Mouse (Mus musculus): Measurements from ENCODE around the gene Slc5a12. TPM values are rescaled to one million over a fixed set of nuclear protein-coding genes. Genes with fewer than 3 reads are reported as not detected.

Slc5a12 gene
- total RNA-seq (2021) = not detected

DNA sequence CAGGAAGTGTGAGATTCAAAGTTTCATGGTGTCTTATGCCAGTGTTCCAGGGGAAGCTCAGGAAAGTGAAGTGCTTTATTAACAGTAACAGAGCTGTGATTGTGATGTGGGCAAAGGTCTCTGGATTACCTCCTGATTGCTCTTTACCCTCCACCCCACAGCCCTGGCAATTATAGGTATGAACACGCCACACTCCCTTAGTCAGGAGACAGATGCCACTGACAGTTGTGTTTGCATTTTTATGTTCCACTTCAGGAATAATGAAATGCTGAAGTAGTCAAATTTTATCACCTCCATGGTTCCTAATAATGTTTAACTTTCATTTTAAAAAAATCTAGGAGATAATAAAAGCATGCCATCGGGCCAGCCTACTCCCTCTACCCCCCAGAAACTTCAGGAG, at the start of gene Slc5a12:
TSS of gene Slc5a12 (plus strand) at position 367 of the 400 bp plus-strand sequence.
- DNase-seq (ENCODE audit: low spot score in 2 of 2) = no peak
- intact Hi-C loops (cut with DNase I) = no loop called here

DNA sequence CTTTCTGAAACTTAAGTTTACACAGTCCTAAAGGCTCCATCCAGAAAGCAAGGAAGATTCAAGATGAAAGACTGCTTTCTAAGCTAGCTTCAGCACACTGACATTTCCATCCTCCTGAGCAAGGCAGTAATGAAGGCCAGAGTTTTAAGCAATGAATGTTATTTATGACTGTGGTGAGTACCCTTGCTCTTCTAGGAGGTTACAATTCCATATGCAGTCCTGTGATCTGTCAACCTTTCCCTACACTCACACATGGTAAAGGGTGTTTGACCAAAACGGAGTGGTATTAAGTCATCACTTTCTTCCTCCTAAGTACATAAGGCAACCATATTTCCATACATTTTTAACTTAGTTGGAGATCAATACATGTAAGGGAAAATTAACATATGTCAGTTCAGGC, 41.0 kb upstream of the Slc5a12 start:
- intact Hi-C loops (cut with DNase I) = no loop called here
- DNase-seq (ENCODE audit: low spot score in 2 of 2) = no peak

DNA sequence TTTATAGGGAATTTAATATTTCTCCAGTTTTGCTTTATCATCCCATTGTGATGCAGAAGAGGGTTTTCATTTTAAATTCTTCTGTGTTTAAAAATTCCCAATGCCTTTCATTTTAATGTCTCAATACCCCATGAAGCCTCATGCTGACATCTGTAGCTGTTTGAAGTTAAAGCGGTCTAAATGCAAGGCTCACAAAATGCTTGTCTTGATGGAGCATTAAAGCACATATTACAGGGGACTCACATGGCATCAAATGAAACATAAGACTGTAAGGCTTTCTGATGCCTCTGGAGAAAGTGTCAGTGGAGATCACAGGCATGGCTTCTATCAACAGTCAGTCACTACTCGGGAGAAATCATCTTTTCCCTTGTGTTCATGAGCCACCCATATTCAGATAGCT, 34.5 kb upstream of the Slc5a12 start:
- intact Hi-C loops (cut with DNase I) = loop anchor here (10.0 kb wide), 1 partner anchor 422 kb away; no protein-coding TSS in a partner anchor
- no peak for DNase-seq (ENCODE audit: low spot score in 2 of 2)

DNA sequence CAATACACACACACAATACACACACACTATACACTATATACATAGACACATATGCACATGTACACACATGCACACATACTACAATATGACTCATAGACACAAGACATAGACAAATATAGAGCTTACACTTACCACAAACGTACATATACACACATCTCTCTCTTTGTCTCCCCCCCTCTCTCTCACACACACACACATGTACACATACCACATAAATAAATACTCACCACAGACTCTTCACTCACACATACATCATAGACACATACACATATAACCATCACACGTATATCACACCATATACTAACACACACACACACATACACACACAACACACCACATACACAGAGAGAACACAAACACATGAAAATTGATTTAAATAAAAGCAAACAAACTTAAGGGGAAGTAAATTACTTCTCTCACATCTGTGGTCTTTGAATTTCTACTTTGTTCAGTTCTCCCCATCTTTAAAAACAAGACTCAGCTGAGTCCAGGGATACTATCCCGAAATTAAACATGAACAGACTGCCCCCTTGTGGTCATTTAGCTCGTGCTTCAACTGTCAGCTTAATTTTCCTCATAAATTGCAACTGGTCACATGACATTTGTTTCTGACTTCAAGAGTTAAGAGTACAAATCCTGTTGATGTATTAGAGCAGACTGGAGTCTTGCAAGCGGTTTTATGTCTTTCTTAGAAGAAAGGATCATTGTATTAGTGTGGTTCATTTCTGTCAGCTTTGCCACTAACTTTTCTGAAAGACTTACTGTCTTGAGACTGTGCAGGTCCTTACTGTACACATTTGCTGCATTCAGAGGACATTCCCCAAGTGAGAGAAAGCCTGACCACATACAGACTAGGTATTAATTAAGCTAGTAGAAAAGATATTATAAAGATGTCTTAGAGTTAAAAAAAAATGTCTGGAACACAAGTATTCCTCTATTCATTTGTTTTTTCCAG, 32.1 kb upstream of the Slc5a12 start:
- intact Hi-C loops (cut with DNase I) = loop anchor here (1.0 to 10.0 kb wide), 3 partner anchors 336 to 663 kb away; no protein-coding TSS in a partner anchor
- DNase-seq (ENCODE audit: low spot score in 2 of 2) = peak; percentile 74 to 76

DNA sequence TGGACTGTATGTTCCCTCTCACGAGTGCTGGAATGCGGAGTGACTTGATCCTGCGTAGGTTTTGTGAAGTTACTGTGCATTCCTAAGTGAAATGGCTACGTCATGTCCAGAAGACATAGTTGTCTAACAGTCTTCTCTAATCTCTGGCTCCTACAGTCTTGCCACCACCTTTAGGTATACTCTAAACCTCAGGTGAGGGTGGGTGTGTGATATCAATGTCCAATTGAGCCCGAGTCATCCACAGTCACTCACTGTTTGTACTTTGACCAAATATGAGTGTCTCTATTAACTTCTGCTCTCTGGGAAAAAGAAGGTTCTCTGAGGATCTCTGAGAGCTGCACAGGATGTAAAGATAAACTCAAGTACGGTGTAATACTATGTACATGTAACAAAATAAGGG, 10.4 kb upstream of the Slc5a12 start:
- intact Hi-C loops (cut with DNase I) = no loop called here
- DNase-seq (ENCODE audit: low spot score in 2 of 2) = no peak

DNA sequence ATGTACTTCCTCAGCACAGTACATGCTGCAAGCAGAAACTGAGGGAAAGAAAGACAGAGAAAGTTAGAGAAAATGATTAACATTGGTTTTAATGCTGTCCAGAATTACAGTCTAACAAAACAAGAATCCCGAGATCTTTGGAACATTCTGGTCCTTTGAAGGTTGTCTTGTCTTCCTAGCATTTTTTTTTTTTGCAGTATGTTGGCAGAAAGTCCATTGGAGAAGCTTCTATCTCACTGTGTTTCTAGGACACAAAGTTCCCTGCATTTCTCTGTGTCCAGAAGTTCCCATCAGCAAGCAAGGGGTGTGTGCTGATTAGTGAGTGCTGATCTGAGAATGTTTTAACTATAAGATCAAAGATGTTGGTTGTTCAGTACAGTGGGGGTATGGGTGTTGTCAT, 7.1 kb upstream of the Slc5a12 start:
- no peak for DNase-seq (ENCODE audit: low spot score in 2 of 2)
- intact Hi-C loops (cut with DNase I) = no loop called here

DNA sequence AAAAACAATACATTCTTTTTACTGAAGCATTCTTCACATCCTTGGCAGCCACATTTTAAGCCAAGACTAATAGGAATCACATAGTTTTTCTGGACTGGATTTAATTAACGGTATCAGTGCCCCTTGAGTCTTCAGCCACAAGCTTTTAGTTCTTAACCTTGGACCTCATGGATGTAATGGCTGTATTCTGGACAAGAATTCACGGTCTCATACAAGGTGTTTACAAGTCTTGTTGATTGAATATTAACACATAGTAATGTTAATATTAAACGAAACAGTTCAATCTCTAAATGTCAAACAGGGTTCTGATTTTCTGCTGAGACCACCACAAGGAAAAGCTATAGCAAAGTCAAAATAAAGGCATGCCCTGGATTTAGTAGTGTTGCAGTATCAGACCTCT, 4.8 kb upstream of the Slc5a12 start:
- no peak for DNase-seq (ENCODE audit: low spot score in 2 of 2)
- intact Hi-C loops (cut with DNase I) = no loop called here

DNA sequence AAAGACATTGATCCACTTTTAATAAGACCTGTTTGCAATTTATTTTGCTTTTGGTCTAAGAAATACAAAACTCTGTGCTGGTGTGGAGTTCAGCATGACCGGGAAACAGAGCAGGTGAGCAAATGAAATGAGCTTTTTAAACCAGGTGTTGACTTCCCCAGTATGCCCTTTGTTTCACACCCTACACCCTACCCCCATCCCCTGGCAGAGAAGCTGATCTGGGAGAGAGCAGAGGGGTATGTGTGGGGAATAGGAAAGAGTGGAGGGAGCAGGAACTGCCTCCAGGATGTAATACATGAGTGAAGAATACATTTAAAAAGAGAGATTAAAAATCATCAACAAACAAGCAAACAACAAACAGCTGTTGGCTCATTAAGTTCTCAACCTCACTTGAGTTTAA, 47.3 kb downstream of the Slc5a12 start:
- intact Hi-C loops (cut with DNase I) = no loop called here
- no peak for DNase-seq (ENCODE audit: low spot score in 2 of 2)

DNA sequence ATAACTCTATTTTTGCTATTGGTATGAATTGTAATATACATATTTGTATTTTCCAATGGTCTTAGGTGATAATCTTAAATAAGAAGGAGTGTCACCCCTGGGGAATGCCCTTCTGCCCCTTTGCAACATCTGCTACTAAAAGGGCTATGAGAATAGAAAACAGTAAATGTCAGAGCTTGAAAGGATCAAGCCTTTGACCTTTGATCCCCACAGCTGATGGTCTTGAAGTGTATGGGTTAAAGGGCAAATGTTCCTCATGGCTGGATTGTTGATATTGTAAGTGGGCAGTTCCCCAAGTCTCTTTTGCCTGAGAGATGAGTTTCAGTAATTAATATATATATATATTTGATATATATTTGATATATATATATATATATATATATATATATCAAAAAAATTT, 47.7 kb downstream of the Slc5a12 start:
- DNase-seq (ENCODE audit: low spot score in 2 of 2) = no peak
- intact Hi-C loops (cut with DNase I) = no loop called here

DNA sequence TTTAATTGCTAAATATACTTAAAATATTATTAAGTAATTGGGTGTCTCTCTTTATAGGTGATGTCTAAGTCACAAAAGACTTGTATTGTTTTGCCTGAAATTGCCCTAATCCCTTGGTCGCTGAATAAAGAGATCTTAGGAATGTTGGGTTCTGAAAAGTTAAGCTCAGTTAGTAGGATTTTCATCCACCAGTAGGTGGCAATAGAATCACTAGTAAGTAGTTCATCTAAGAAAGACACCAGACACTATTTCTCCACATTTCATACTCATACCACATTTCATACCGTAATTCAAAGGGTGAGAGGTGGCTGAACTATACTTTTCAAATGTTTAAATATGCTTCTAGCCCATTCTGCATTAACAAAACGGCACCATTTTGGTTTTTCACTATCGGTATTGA, 66.2 kb downstream of the Slc5a12 start:
- intact Hi-C loops (cut with DNase I) = loop anchor here (2.0 to 5.0 kb wide), 2 partner anchors 319 to 394 kb away; no protein-coding TSS in a partner anchor
- peak; percentile 25 to 67 for DNase-seq (ENCODE audit: low spot score in 2 of 2)

DNA sequence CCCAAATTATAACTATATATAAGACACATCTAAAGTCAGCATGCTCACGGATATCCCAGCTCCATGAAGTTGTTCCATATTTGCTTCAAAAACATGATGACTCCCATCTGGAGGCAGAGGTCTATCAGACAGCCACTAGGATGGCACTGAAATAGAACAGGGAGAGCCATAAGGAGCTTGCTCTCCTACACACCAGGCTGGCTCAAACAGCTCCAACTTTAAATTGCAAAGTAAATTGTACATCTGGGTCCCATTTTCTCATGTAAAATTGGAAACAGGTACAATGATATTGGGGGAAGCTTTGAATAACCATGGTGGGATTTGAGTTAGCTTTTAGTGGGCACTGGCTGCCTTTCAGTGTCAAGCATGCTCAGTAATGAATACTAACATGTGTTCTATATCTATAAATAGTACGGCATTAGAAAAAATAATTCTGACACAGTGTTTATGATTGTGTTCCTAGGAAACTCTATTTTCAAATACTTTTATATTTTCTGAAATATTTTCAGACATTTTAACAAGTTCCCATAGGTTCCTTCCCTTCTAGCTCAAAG, 74.0 kb downstream of the Slc5a12 start:
- intact Hi-C loops (cut with DNase I) = no loop called here
- DNase-seq (ENCODE audit: low spot score in 2 of 2) = peak in 1 of 2 experiments; percentile 68

Other genes with a start within 250 kb of the Slc5a12 start
- gene Fibin, start 234.1 kb upstream of the Slc5a12 start, total RNA-seq (2021) = 1 to 10 TPM; 3.6 to 4.2 TPM
- gene Muc15, start 124.0 kb downstream of the Slc5a12 start, total RNA-seq (2021) = under 1 TPM; 0.23 to 0.30 TPM

Measured in left cerebral cortex, postnatal 25 days (tissue).